Mouse (Mus musculus) lung, adult 2 months (tissue): ENCODE data around the gene Fzr1.

Experiments
- CTCF ChIP-seq: fragments of 200-500 bp; IDR thresholded peaks from 2 replicates; pipeline ENCODE4 v1.5.1; 2011; ENCODE audit warnings: mild to moderate bottlenecking, low read length, control low read depth; ENCODE audit not compliant: insufficient read depth
- POLR2A ChIP-seq: fragments of 200-500 bp; IDR thresholded peaks from 2 replicates; pipeline ENCODE4 v1.6.1; 2011; ENCODE audit warnings: low read depth, mild to moderate bottlenecking, control low read depth, low read length, borderline replicate concordance; ENCODE audit errors: extremely low read depth

DNA sequence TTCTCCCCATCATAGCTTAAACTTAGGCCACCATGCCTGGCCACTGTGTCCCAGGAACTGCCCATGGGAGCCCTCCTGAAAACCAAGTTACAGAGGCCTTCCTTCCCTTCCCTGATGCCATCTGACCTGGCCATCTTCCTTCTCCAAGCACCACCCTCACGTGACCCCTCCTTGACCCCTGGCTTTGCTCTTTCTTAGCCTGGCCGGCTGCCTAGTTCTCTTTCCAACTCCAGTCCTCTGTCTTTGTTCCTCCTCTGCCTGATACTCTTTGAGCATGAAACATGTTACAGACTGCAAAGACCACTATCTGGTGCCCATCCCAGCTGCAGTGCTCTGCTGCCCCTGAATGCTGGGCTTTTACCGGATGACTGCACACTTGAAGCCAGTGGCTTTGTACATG lies 11.1 kb upstream of the Fzr1 start:
- no peak for TF ChIP-seq POLR2A
- no peak for TF ChIP-seq CTCF
